Mouse (Mus musculus): ENCODE data around the gene Gm4131. TPM values are rescaled to one million over a fixed set of nuclear protein-coding genes. Genes with fewer than 3 reads are reported as not detected.
A peak's percentile ranks its signal among the peaks of the same experiment; 100 is the strongest.
"Not testable (repeated sequence)": the region's sequence is repeated elsewhere in the genome, so short reads cannot be mapped to it uniquely, and the experiment has no call there.

The Gm4131 gene
- not detected in 2 replicates for polyA plus RNA-seq (2012; ENCODE audit: insufficient read depth, insufficient read length, low replicate concordance, missing spikeins)

- not testable (repeated sequence) for H3K4me1 ChIP-seq (ENCODE audit: control insufficient read depth, insufficient read depth, low read length)
- 75% methylated on average over 9 of the region's 9 CpGs for WGBS
Measured at GRCm38 (mm10) chr14:62566821-62567220, at the start of gene Gm4131. Gene Gm4131, minus strand, starts transcription at chr14:62566921.

DNA sequence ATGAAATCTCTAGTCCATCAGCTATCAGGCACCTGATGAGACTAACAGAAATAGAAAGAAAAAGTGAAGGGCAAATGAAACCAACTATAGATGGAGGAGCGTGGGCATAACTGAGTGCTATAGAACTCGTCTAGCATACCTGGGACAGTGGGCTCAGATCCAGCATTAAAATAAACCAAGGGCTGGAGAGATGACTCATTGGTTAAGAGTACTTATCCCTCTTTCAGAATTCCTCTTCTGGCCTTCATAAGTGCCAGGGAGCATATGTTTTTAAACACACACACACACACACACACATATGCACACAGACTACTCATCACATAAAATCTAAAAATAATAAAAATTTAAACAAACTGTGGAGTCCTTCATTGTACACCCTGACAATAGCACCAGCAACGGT is 43.2 kb upstream of the Gm4131 start:
- 77% methylated on average over 3 of the region's 3 CpGs for WGBS

More at GRCm38 (mm10) chr14:62566821-62567220, at the start of gene Gm4131:
- not testable (repeated sequence) for H3K4me3 ChIP-seq (ENCODE audit: insufficient read depth, low read depth, low read length); H3K27ac ChIP-seq (ENCODE audit: insufficient read depth, low read depth, low read length)

GRCm38 (mm10) chr14:62607791-62608196 is 41.1 kb upstream of the Gm4131 start:
- TF ChIP-seq CTCF (IDR thresholded peaks at IDR 0.05; ENCODE audit: insufficient read depth, low read depth, low read length) (no peak), POLR2A (IDR thresholded peaks at IDR 0.05; ENCODE audit: insufficient read depth, low read depth, low read length) (no peak)
- WGBS, result 36% methylated on average over 8 of the region's 8 CpGs
- no peak overlapping the region for H3K4me3 ChIP-seq (ENCODE audit: insufficient read depth, low read depth, low read length)
- H3K4me1 ChIP-seq (ENCODE audit: control insufficient read depth, insufficient read depth, low read length), result no peaks in the 10 kb centered on the region
- no peak overlapping the region for H3K27ac ChIP-seq (ENCODE audit: insufficient read depth, low read depth, low read length)

More for the DNA sequence above, 43.2 kb upstream of the Gm4131 start:
- H3K4me3 ChIP-seq (ENCODE audit: insufficient read depth, low read depth, low read length), result no peak overlapping the region
- no peak overlapping the region for H3K27ac ChIP-seq (ENCODE audit: insufficient read depth, low read depth, low read length)
- TF ChIP-seq POLR2A (IDR thresholded peaks at IDR 0.05; ENCODE audit: insufficient read depth, low read depth, low read length), result no peak
- no peak for TF ChIP-seq CTCF (IDR thresholded peaks at IDR 0.05; ENCODE audit: insufficient read depth, low read depth, low read length)
- no peaks in the 10 kb centered on the region for H3K4me1 ChIP-seq (ENCODE audit: control insufficient read depth, insufficient read depth, low read length)

DNA sequence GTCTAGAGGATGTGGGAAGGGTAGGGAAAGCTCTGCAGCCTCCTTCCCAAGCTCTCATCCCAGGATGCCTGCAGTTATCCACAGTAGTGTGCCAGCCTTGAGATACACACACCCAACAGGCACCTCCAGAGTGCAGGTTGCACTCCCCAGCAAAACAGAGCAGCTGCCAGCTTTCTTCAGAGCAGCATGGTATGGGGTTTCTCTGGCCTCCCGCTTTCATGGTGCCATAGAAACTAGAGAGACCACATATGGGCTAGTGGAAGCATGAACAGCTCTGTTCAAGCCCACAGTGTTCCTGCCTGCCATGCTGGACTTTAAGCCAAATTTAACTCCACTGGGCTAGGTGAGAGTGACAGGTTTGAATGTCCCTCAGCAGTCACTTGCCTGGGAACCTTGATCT is 36.1 kb upstream of the Gm4131 start:
- Histone ChIP-seq H3K4me3 (ENCODE audit: insufficient read depth, low read depth, low read length) (no peak overlapping the region), H3K4me1 (ENCODE audit: control insufficient read depth, insufficient read depth, low read length) (no peaks in the 10 kb centered on the region), H3K27ac (ENCODE audit: insufficient read depth, low read depth, low read length) (no peak overlapping the region)
- 95% methylated on average over 1 of the region's 1 CpGs for WGBS
- TF ChIP-seq POLR2A (IDR thresholded peaks at IDR 0.05; ENCODE audit: insufficient read depth, low read depth, low read length) (no peak), CTCF (IDR thresholded peaks at IDR 0.05; ENCODE audit: insufficient read depth, low read depth, low read length) (no peak)

DNA sequence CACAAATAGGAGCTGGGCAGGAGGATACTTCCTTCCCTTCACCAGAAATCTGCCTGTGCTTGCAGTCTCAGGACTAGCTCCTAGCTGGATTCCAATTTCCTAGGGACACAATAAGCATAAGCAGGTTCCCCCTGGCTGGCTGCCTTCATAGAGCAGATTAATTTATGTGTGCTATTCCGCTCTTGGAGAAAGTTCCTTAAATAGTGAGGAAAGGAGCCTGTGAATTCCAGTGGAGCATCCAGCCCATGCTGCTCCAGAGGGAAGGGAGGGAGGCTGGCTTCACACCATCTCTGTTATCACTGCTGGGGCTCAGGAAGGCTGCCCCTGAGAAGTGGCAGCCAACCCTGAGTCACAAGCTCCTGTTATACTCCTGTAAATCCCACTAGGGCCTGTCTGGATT is 35.5 kb upstream of the Gm4131 start:
- Histone ChIP-seq H3K4me3 (ENCODE audit: insufficient read depth, low read depth, low read length) (no peak overlapping the region), H3K27ac (ENCODE audit: insufficient read depth, low read depth, low read length) (no peak overlapping the region), H3K4me1 (ENCODE audit: control insufficient read depth, insufficient read depth, low read length) (no peaks in the 10 kb centered on the region)
- TF ChIP-seq CTCF (IDR thresholded peaks at IDR 0.05; ENCODE audit: insufficient read depth, low read depth, low read length), result no peak
- TF ChIP-seq POLR2A (IDR thresholded peaks at IDR 0.05; ENCODE audit: insufficient read depth, low read depth, low read length), result no peak
- 54% methylated on average over 1 of the region's 1 CpGs for WGBS

GRCm38 (mm10) chr14:62600109-62600522 is 33.4 kb upstream of the Gm4131 start:
- 50% methylated on average over 6 of the region's 6 CpGs for WGBS
- no peaks in the 10 kb centered on the region for H3K4me1 ChIP-seq (ENCODE audit: control insufficient read depth, insufficient read depth, low read length)
- no peak overlapping the region for H3K4me3 ChIP-seq (ENCODE audit: insufficient read depth, low read depth, low read length)
- no peak for TF ChIP-seq CTCF (IDR thresholded peaks at IDR 0.05; ENCODE audit: insufficient read depth, low read depth, low read length)
- TF ChIP-seq POLR2A (IDR thresholded peaks at IDR 0.05; ENCODE audit: insufficient read depth, low read depth, low read length), result no peak
- no peak overlapping the region for H3K27ac ChIP-seq (ENCODE audit: insufficient read depth, low read depth, low read length)

DNA sequence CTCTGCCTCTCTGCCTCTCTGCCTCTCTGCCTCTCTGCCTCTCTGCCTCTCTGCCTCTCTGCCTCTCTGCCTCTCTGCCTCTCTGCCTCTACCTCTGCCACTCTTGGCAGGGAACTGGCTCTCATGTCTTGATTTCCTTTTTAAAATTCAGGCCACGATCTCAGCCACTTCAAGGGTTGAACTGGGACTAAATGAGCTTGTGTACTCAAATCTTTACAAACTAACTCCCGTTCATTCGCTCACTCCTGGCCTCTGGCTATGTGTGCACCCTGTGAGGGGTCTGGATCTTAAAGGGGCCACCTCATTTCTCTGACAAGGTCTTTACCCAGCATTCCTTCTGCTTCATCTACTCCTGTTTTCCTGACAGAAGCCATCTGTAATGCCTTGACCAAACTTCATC is 18.6 kb upstream of the Gm4131 start:
- no peak for TF ChIP-seq POLR2A (IDR thresholded peaks at IDR 0.05; ENCODE audit: insufficient read depth, low read depth, low read length)
- TF ChIP-seq CTCF (IDR thresholded peaks at IDR 0.05; ENCODE audit: insufficient read depth, low read depth, low read length), result no peak
- Histone ChIP-seq H3K4me1 (ENCODE audit: control insufficient read depth, insufficient read depth, low read length) (peaks cover 8% of the 10 kb centered on the region), H3K4me3 (ENCODE audit: insufficient read depth, low read depth, low read length) (no peak overlapping the region), H3K27ac (ENCODE audit: insufficient read depth, low read depth, low read length) (peak overlapping the region; percentile 7; the same call in 1 of the 2 replicates)
- 74% methylated on average over 3 of the region's 3 CpGs for WGBS

DNA sequence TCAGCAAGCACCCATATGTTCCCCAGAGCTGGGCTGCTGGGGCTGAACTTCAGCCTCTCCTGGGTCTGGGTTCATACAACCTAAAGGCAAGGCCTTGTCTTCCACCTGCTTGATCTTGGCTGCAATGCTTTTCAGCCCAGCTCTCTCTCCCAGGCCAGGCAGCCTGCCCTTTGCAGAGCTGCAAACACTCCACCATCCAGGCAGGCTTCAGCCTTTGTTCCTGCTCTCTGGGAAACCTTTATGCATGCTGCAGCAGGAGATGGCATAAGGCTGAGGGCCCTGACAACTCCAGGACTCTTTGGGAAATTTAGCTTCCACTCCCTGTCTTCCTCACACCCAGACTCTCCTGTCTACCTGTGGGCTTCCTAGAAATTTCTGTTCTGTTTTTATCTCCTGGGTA is 17.9 kb upstream of the Gm4131 start:
- H3K4me3 ChIP-seq (ENCODE audit: insufficient read depth, low read depth, low read length), result no peak overlapping the region
- H3K4me1 ChIP-seq (ENCODE audit: control insufficient read depth, insufficient read depth, low read length), result peaks cover 8% of the 10 kb centered on the region
- TF ChIP-seq POLR2A (IDR thresholded peaks at IDR 0.05; ENCODE audit: insufficient read depth, low read depth, low read length) (no peak), CTCF (IDR thresholded peaks at IDR 0.05; ENCODE audit: insufficient read depth, low read depth, low read length) (no peak)
- H3K27ac ChIP-seq (ENCODE audit: insufficient read depth, low read depth, low read length), result peak overlapping the region; percentile 7; the same call in 1 of the 2 replicates

- Histone ChIP-seq H3K4me3 (ENCODE audit: insufficient read depth, low read depth, low read length) (no peak overlapping the region), H3K27ac (ENCODE audit: insufficient read depth, low read depth, low read length) (no peak overlapping the region), H3K4me1 (ENCODE audit: control insufficient read depth, insufficient read depth, low read length) (peaks cover 8% of the 10 kb centered on the region)
- 70% methylated on average over 9 of the region's 9 CpGs for WGBS
- no peak for TF ChIP-seq CTCF (IDR thresholded peaks at IDR 0.05; ENCODE audit: insufficient read depth, low read depth, low read length)
- TF ChIP-seq POLR2A (IDR thresholded peaks at IDR 0.05; ENCODE audit: insufficient read depth, low read depth, low read length), result no peak
Measured at GRCm38 (mm10) chr14:62581768-62582167, 15.0 kb upstream of the Gm4131 start.

DNA sequence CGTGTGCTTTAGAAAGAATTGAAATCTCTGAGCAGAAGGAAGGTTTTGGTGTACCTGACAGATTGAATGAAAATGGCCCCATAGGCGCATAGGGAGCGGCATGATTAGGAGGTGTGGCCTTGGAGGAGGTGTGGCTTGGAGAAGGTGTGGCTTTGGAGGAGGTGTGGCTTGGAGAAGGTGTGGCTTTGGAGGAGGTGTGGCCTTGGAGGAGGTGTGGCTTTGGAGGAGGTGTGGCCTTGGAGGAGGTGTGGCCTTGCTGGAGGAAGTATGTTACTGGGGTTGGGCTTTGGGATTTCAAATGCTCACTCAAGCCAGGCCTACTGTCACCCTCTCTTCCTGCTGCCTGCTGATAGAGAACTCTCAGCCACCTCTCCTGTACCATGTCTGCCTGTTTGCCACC is 14.2 kb upstream of the Gm4131 start:
- no peak for TF ChIP-seq CTCF (IDR thresholded peaks at IDR 0.05; ENCODE audit: insufficient read depth, low read depth, low read length)
- TF ChIP-seq POLR2A (IDR thresholded peaks at IDR 0.05; ENCODE audit: insufficient read depth, low read depth, low read length), result no peak
- Histone ChIP-seq H3K27ac (ENCODE audit: insufficient read depth, low read depth, low read length) (no peak overlapping the region), H3K4me1 (ENCODE audit: control insufficient read depth, insufficient read depth, low read length) (peaks cover 8% of the 10 kb centered on the region), H3K4me3 (ENCODE audit: insufficient read depth, low read depth, low read length) (no peak overlapping the region)
- WGBS, result 98% methylated on average over 3 of the region's 3 CpGs
